Mouse (Mus musculus) liver, postnatal 0 days (tissue): ENCODE data around the gene Adcy4. TPM values are rescaled to one million over a fixed set of nuclear protein-coding genes. Genes with fewer than 3 reads are reported as not detected.

Source experiments
- ATAC-seq: fragments of 200-750 bp; cut with Nextera tagmentation; 2 replicates; pipeline ENCODE4 v1.8.0; 2017; ENCODE audit warnings: mild to moderate bottlenecking, moderate library complexity
- DNase-seq: peaks from one replicate; pipeline ENCODE4 v3.0.0-alpha.2; 2016
- H3K27ac ChIP-seq: fragments of 300-500 bp; sonication (generic); 2 replicates; pipeline ENCODE4 v1.5.1; 2014; ENCODE audit warnings: antibody characterized with exemption, moderate library complexity, mild to moderate bottlenecking, low read depth
- H3K27me3 ChIP-seq: fragments of 300-500 bp; sonication (generic); 2 replicates; pipeline ENCODE4 v1.6.1; 2014; ENCODE audit warnings: low read length, control low read depth, mixed read lengths; ENCODE audit not compliant: insufficient read depth
- H3K36me3 ChIP-seq: fragments of 300-500 bp; sonication (generic); replicated peaks from 2 replicates; pipeline ENCODE4 v1.6.1; 2014; ENCODE audit warnings: mild to moderate bottlenecking, control low read depth, low read length, moderate library complexity, mixed read lengths; ENCODE audit not compliant: insufficient read depth
- H3K4me1 ChIP-seq: fragments of 300-500 bp; sonication (generic); 2 replicates; pipeline ENCODE4 v1.6.1; 2014; ENCODE audit warnings: antibody characterized with exemption, mild to moderate bottlenecking, control low read depth; ENCODE audit not compliant: insufficient read depth
- H3K4me2 ChIP-seq: fragments of 300-500 bp; sonication (generic); 2 replicates; pipeline ENCODE4 v1.6.1; 2014; ENCODE audit warnings: low read depth, mild to moderate bottlenecking, low read length, moderate library complexity, mixed read lengths
- H3K4me3 ChIP-seq: fragments of 300-500 bp; sonication (generic); 2 replicates; pipeline ENCODE4 v1.5.1; 2014; ENCODE audit warnings: low read depth, low read length
- H3K9ac ChIP-seq: fragments of 300-500 bp; sonication (generic); replicated peaks from 2 replicates; pipeline ENCODE4 v1.6.1; 2014; ENCODE audit warnings: mild to moderate bottlenecking, moderate library complexity
- H3K9me3 ChIP-seq: fragments of 300-500 bp; sonication (generic); 2 replicates; pipeline ENCODE4 v1.6.1; 2016; ENCODE audit warnings: mild to moderate bottlenecking, control low read depth, low read length, mixed read lengths
- CTCF ChIP-seq: sonication (generic); IDR thresholded peaks from 2 replicates; pipeline ENCODE4 v1.5.1; 2016; ENCODE audit warnings: antibody characterized with exemption, low read depth
- EP300 ChIP-seq: IDR thresholded peaks from 2 replicates; pipeline ENCODE4 v1.6.1; 2016; ENCODE audit warnings: antibody characterized with exemption, low read depth, mild to moderate bottlenecking
- WGBS: fragments of 180-500 bp; shearing (Covaris S2); extraction: QIAGEN DNeasy Blood & Tissue Kit; methylation state at CpG from one replicate; pipeline ENCODE4 v1.1.7; 2014; ENCODE audit not compliant: insufficient replicate concordance; 5-methylcytosine and 5-hydroxymethylcytosine counted together
- polyA plus RNA-seq: library from polyadenylated mRNA; unstranded; fragments of >200 nt; fragmentation: Nextera tagmentation; extraction: Ambion mirVana; gene quantifications from 2 replicates; pipeline ENCODE4 v1.2.1, GENCODE M21; 2015

The Adcy4 gene
- polyA plus RNA-seq, 1 experiment from 2014 or later, result 1.7 TPM

GRCm38 (mm10) chr14:55782361-55782960, 1.4 kb downstream of the Adcy4 start:
- DNase-seq (no peak), ATAC-seq (no peak)
- Histone ChIP-seq H3K4me1 (peaks cover 3% of the 10 kb centered on the region; the same call in 1 of the 2 replicates), H3K9ac (no peak overlapping the region), H3K36me3 (no peaks in the 10 kb centered on the region), H3K9me3 (no peaks in the 10 kb centered on the region), H3K27me3 (peaks cover 29% of the 10 kb centered on the region), H3K27ac (0 out of 2 replicates have a peak overlapping the region, but pooled peaks have one; percentile 36), H3K4me3 (no peak overlapping the region), H3K4me2 (peak overlapping the region; percentile 62)
- no peak for TF ChIP-seq CTCF
- WGBS, result 56% methylated on average over 9 of the region's 9 CpGs

DNA sequence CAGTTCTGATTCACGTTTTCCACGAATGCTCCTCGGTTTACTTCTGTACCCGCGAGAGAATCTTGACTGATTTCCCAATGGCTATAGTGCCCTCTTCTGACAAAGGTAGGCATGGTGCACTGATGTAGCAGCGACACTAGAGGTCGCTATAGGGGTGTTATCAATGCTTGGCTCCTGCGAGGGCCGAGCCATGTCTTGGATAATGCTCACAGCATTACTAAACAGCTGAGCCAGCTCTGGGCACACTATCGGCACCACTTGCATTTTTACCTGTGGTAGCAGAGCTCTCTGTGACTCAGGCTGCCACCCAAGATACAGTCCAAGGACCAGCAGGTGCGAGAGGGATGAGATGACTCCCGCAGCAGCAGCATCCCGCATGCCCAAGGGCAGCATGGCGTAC, 2.6 kb downstream of the Adcy4 start:
- Histone ChIP-seq H3K27me3 (peaks cover 27% of the 10 kb centered on the region), H3K4me3 (no peak overlapping the region), H3K27ac (no peak overlapping the region), H3K36me3 (no peaks in the 10 kb centered on the region), H3K4me1 (peaks cover 10% of the 10 kb centered on the region; the same call in 1 of the 2 replicates), H3K4me2 (peak overlapping the region; percentile 49), H3K9ac (no peak overlapping the region), H3K9me3 (no peaks in the 10 kb centered on the region)
- ATAC-seq, result peak; percentile 76
- 17% methylated on average over 14 of the region's 14 CpGs for WGBS
- DNase-seq, result peak; percentile 63
- TF ChIP-seq CTCF (peak; percentile 99), EP300 (no peak)

GRCm38 (mm10) chr14:55780736-55781135, 3.2 kb downstream of the Adcy4 start:
- 73% methylated on average over 11 of the region's 11 CpGs for WGBS
- no peak for DNase-seq

DNA sequence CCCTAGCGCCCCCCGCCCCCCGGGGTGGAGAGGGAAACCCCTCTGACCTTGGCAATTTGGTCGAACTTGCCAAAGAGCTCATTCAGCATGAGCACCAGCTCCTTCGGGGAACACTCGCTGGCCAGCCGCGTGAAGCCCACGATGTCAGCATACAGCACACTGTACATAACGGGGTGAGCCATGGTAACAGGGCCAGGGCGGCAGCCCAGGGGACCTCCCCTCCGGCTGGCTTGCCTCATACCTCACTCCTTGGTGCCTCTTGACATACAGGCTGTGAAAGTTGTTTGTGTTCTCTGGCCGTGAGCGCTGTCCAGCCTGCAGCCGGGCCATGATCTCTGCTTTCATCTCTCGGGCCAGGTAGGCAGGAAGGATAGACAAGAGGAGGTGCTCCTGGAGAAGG, 4.2 kb downstream of the Adcy4 start:
- H3K4me1 ChIP-seq, result peaks cover 10% of the 10 kb centered on the region; the same call in 1 of the 2 replicates
- ATAC-seq (no peak), DNase-seq (no peak)
- no peaks in the 10 kb centered on the region for H3K9me3 ChIP-seq
- H3K4me3 ChIP-seq, result no peak overlapping the region
- no peak overlapping the region for H3K4me2 ChIP-seq
- no peak overlapping the region for H3K9ac ChIP-seq
- no peaks in the 10 kb centered on the region for H3K36me3 ChIP-seq
- TF ChIP-seq EP300 (no peak), CTCF (no peak)
- H3K27ac ChIP-seq, result no peak overlapping the region
- H3K27me3 ChIP-seq, result peaks cover 27% of the 10 kb centered on the region
- 64% methylated on average over 16 of the region's 16 CpGs for WGBS

More at GRCm38 (mm10) chr14:55780736-55781135, 3.2 kb downstream of the Adcy4 start:
- no peak for ATAC-seq
- H3K36me3 ChIP-seq, result no peaks in the 10 kb centered on the region
- H3K4me1 ChIP-seq, result peaks cover 10% of the 10 kb centered on the region; the same call in 1 of the 2 replicates
- H3K27ac ChIP-seq, result no peak overlapping the region
- TF ChIP-seq CTCF, result no peak
- no peak for TF ChIP-seq EP300
- peaks cover 27% of the 10 kb centered on the region for H3K27me3 ChIP-seq
- no peaks in the 10 kb centered on the region for H3K9me3 ChIP-seq
- no peak overlapping the region for H3K9ac ChIP-seq
- H3K4me3 ChIP-seq, result no peak overlapping the region
- H3K4me2 ChIP-seq, result no peak overlapping the region

DNA sequence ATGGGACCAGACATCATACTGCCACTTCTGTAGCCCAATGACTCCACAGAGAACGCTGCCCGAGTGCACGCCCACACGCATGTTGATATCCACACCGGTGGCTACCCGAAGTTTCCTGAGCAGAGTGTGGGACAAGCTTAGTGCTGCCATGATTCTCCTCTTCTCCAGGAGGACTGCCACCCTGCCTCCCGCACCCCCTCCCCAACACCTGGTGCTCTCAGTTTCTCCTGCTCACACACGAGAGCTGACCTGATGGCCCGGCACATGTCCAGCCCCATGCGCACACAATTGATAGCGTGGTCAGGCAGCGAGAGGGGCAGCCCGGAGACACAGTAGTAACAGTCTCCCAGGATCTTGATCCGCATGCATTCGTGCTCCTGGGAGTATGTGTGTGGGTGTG, 5.2 kb downstream of the Adcy4 start:
- Histone ChIP-seq H3K4me1 (peaks cover 10% of the 10 kb centered on the region; the same call in 1 of the 2 replicates), H3K9ac (no peak overlapping the region), H3K4me2 (no peak overlapping the region), H3K36me3 (no peaks in the 10 kb centered on the region), H3K9me3 (no peaks in the 10 kb centered on the region), H3K27me3 (peaks cover 21% of the 10 kb centered on the region), H3K27ac (no peak overlapping the region), H3K4me3 (no peak overlapping the region)
- no peak for DNase-seq
- TF ChIP-seq CTCF, result no peak
- TF ChIP-seq EP300, result no peak
- no peak for ATAC-seq
- 80% methylated on average over 15 of the region's 15 CpGs for WGBS

DNA sequence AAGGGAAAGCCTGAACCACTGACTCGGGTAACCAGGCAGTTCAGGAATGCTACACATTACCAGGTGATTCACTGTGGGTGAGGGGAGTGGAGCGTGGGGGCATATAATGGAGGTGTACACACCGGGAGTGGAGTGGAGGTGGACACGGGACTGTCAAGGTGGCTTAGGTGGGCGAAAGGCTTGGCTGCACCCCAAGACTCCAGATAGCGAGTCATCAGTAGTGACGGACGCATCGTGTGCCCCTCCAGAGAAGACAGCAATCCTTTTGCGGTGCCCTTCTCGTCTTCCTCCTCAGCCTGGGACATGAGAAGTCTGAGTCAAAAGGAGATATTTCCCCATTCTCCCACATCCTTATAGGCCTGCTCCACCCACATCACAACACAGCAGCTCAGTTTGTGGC, 6.1 kb downstream of the Adcy4 start:
- H3K4me2 ChIP-seq, result no peak overlapping the region
- no peak for DNase-seq
- no peak overlapping the region for H3K4me3 ChIP-seq
- H3K9me3 ChIP-seq, result no peaks in the 10 kb centered on the region
- H3K27ac ChIP-seq, result no peak overlapping the region
- no peak for TF ChIP-seq EP300
- no peak for TF ChIP-seq CTCF
- H3K27me3 ChIP-seq, result peaks cover 12% of the 10 kb centered on the region
- H3K9ac ChIP-seq, result no peak overlapping the region
- H3K4me1 ChIP-seq, result peaks cover 10% of the 10 kb centered on the region; the same call in 1 of the 2 replicates
- WGBS, result 78% methylated on average over 11 of the region's 11 CpGs
- ATAC-seq, result no peak
- H3K36me3 ChIP-seq, result no peaks in the 10 kb centered on the region
